Mouse (Mus musculus) megakaryocyte, embryonic 14.5 days (primary cell): ENCODE measurements around the gene Trappc2l. TPM values are rescaled to one million over a fixed set of nuclear protein-coding genes. Genes with fewer than 3 reads are reported as not detected.

Source experiments
- H3K27me3 ChIP-seq: replicated peaks from 2 replicates; pipeline ENCODE3; 2012; ENCODE audit warnings: inconsistent platforms
- H3K36me3 ChIP-seq: replicated peaks from 2 replicates; pipeline ENCODE3; 2012; ENCODE audit warnings: low read length, inconsistent platforms, mixed read lengths
- H3K4me1 ChIP-seq: 2 replicates; pipeline ENCODE4 v1.6.1; 2012; ENCODE audit warnings: inconsistent platforms
- H3K4me3 ChIP-seq: replicated peaks from 2 replicates; pipeline ENCODE3; 2012; ENCODE audit warnings: moderate library complexity, mild to moderate bottlenecking, inconsistent platforms
- H3K9me3 ChIP-seq: 2 replicates; pipeline ENCODE4 v1.6.1; 2012; ENCODE audit warnings: inconsistent platforms
- FLI1 ChIP-seq: IDR thresholded peaks from 2 replicates; pipeline ENCODE4 v1.6.1; 2012; ENCODE audit warnings: low read length, inconsistent platforms, mixed read lengths
- GATA1 ChIP-seq: IDR thresholded peaks from 3 replicates; pipeline ENCODE4 v1.6.1; 2012; ENCODE audit warnings: mixed read lengths, low read length, inconsistent platforms, borderline replicate concordance
- polyA plus RNA-seq: library from polyadenylated mRNA; stranded (reverse); fragments of >175 nt; gene quantifications from 2 replicates; pipeline ENCODE4 v1.2.3, GENCODE M21; 2012; ENCODE audit warnings: low replicate concordance; ENCODE audit not compliant: insufficient read depth

Trappc2l gene
- polyA plus RNA-seq, 1 experiment: 2.2 TPM

DNA sequence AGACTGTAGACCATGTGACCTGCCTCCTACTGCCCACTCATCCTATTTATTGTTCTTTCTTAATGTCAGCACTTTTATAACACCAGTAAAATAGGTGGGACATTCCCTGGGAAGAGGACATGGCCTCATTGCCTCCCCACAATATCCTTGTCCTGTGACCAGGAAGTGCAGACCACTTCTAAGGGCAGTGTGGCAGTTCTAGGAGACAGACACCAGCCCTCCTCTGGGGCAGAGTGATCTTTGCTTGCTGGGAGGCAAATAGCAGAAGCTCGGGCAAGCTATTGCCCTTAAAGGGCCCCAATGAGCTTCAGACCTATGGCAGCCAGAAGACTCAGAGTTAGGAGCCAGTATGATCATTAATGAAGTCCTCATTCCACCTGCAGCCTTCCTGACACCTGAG is 6.8 kb upstream of the Trappc2l start:
- no peak for TF ChIP-seq GATA1
- TF ChIP-seq FLI1: no peak
- no peaks in the 10 kb centered on the region for H3K9me3 ChIP-seq
- H3K36me3 ChIP-seq: peaks cover 39% of the 10 kb centered on the region
- H3K27me3 ChIP-seq: peaks cover 4% of the 10 kb centered on the region
- peak overlapping the region; percentile 15 for H3K4me3 ChIP-seq
- H3K4me1 ChIP-seq: peaks cover 32% of the 10 kb centered on the region

- H3K4me1 ChIP-seq: peaks cover 37% of the 10 kb centered on the region
Measured at GRCm38 (mm10) chr8:122605367-122605766, 6.1 kb upstream of the Trappc2l start.

DNA sequence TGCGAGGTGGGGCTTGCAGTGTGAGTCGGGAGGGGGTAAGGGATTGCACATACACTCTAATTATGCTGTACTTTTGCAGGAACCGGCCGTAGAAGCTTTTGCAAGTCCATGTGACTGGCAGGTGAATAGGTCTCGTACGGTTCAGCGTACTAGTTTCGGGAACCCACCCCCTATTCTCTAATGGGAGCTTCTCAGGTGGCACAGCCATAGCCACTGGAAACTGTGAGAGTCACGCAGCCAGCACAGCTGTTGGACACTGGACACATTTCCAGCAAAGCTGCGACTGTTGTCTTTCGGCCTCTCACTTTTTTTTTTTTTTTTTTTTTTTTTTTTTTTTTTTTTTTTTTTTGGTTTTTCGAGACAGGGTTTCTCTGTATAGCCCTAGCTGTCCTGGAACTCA is 4.6 kb upstream of the Trappc2l start:
- Histone ChIP-seq H3K36me3 (peaks cover 18% of the 10 kb centered on the region), H3K4me3 (no peak overlapping the region), H3K9me3 (no peaks in the 10 kb centered on the region), H3K4me1 (peaks cover 45% of the 10 kb centered on the region), H3K27me3 (peaks cover 4% of the 10 kb centered on the region)
- TF ChIP-seq FLI1 (no peak), GATA1 (no peak)

More at GRCm38 (mm10) chr8:122605367-122605766, 6.1 kb upstream of the Trappc2l start:
- H3K36me3 ChIP-seq: peaks cover 32% of the 10 kb centered on the region
- no peak overlapping the region for H3K4me3 ChIP-seq
- TF ChIP-seq GATA1 (no peak), FLI1 (no peak)
- H3K9me3 ChIP-seq: no peaks in the 10 kb centered on the region
- H3K27me3 ChIP-seq: peaks cover 4% of the 10 kb centered on the region

DNA sequence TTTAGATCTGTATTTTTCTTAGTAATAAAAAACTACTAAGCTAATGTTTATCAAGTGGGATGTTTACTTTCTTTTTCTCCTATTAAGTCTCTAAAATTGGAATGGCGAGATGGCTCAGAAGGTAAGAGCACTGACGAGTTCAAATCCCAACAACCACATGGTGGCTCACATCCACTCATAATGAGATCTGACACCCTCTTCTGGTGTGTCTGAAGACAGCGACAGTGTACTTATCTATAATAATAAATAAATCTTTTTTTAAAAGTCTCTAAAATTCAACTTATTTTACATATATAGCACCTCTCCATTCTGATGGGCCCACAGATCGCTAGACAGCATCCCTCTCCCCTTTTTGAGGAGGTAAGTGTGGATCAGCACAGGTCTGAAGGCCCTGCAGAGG is 1.2 kb upstream of the Trappc2l start:
- Histone ChIP-seq H3K27me3 (no peaks in the 10 kb centered on the region), H3K4me1 (peaks cover 48% of the 10 kb centered on the region), H3K36me3 (peaks cover 24% of the 10 kb centered on the region), H3K4me3 (peak overlapping the region; percentile 98), H3K9me3 (no peaks in the 10 kb centered on the region)
- TF ChIP-seq FLI1: no peak
- TF ChIP-seq GATA1: no peak

DNA sequence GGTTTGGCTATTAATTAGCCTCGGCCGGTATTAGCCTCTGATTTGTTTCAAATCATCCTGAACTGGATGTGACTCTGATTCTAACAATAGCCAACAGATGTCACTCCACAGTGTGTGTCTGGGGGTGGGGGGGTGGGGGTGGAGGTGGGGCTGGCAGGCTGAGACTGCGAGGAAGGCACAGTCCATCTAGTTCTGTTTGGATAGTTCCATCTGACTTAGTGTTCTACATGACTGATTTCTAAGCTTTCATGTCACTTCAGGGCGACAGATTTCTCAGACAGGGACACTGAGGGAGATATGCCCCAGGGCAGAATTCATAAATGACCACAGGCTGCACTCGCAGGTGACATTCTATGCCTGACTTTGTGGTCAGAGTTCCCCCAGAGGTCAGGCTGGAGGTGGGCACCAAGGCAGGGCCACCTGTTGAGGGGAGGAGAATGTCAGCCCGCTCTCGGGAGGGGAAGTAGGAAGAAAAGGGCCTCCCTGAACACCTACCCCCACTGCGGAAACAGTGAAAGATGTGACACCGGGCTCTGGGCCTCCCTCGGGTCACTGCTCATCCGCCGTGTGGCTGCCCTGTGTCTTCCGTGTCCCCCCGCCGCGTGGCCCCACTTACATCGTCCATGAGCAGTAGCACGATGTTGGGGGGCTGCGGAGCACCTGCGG is 695 bp upstream of the Trappc2l start:
- Histone ChIP-seq H3K36me3 (peaks cover 30% of the 10 kb centered on the region), H3K27me3 (no peaks in the 10 kb centered on the region), H3K9me3 (no peaks in the 10 kb centered on the region), H3K4me3 (peak overlapping the region; percentile 98), H3K4me1 (peaks cover 44% of the 10 kb centered on the region)
- TF ChIP-seq FLI1 (no peak), GATA1 (no peak)

DNA sequence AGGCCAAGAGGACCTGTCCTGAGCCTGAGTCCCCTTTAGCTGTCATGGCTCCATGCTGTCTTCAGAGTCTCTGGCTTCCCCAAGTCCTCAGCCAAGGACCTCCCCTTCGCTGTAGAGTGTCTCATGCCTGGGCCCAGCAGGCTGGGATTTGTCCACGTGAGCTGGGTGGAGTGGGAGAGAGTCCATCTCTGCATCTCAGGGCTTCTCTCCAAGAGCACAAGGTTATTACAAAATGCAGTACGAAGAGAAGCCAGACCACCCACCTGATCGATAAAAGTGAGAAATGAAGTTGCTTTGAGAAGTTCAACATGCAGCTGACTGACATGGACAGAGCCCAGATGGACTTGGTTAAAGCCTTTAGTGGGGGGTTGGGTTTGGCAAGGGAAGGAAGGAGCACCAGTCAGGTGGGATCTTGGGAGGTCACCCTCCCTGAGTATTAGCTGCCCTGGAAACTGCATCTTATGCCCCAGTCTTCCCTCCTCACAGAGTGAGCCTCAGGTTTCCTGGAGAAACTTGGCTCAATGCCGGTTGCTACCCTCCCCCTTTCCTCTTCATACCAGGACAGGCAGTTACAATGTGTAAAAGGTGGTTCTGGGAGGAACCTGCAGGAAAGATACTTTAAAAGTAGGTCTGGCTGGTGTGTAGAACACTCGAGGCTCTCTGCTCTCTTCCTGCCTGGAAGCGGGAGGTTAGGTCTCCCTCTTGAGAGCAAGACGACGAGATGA is 4.9 kb downstream of the Trappc2l start:
- TF ChIP-seq GATA1 (no peak), FLI1 (no peak)
- Histone ChIP-seq H3K4me1 (peaks cover 52% of the 10 kb centered on the region), H3K27me3 (peaks cover 3% of the 10 kb centered on the region), H3K36me3 (peaks cover 39% of the 10 kb centered on the region), H3K9me3 (no peaks in the 10 kb centered on the region), H3K4me3 (no peak overlapping the region)

- Histone ChIP-seq H3K4me3 (no peak overlapping the region), H3K4me1 (peaks cover 43% of the 10 kb centered on the region), H3K9me3 (no peaks in the 10 kb centered on the region), H3K36me3 (peaks cover 35% of the 10 kb centered on the region), H3K27me3 (peaks cover 12% of the 10 kb centered on the region)
- TF ChIP-seq FLI1: no peak
- TF ChIP-seq GATA1: no peak
Measured at GRCm38 (mm10) chr8:122617947-122618546, 6.6 kb downstream of the Trappc2l start.

DNA sequence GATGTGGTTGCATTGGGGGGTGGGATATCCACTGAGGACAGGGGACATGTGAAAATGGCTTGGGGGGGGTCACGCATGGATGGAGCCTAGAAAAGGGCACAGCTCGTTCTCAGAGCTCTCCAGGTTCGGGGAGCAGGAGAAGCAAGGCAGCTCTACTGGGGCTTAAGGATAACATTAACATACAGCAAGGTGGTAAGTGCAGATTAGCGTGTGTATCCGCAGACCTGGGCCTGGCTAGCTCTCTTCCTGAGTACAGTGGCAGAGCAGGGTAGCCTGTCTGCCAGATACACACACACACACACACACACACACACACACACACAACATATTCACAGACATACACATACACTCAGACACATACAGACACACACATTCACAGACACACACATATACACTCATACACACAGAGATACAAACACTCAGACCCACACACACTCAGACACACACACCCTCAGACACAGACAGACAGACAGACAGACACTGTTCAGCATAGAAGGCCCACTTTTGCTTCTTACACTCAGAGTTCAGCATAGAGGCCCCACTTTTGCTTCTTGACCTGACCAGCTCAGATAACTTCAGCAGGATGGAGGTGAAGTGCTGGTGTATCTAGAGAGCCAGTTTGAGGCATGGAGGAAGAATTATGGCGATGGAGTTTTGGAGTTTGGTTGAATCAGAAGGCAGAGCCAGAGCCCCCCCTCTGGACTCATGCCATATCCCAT is 7.4 kb downstream of the Trappc2l start:
- Histone ChIP-seq H3K4me1 (peaks cover 40% of the 10 kb centered on the region), H3K27me3 (peaks cover 12% of the 10 kb centered on the region), H3K9me3 (no peaks in the 10 kb centered on the region), H3K4me3 (no peak overlapping the region), H3K36me3 (peaks cover 27% of the 10 kb centered on the region)
- TF ChIP-seq FLI1 (no peak), GATA1 (no peak)

- H3K9me3 ChIP-seq: no peaks in the 10 kb centered on the region
Measured at GRCm38 (mm10) chr8:122620446-122620845, 9.0 kb downstream of the Trappc2l start.

More at GRCm38 (mm10) chr8:122620446-122620845, 9.0 kb downstream of the Trappc2l start:
- Histone ChIP-seq H3K27me3 (peaks cover 12% of the 10 kb centered on the region), H3K4me1 (peaks cover 54% of the 10 kb centered on the region), H3K36me3 (peaks cover 23% of the 10 kb centered on the region), H3K4me3 (no peak overlapping the region)
- TF ChIP-seq GATA1 (no peak), FLI1 (no peak)
